In the genomic region with DNA sequence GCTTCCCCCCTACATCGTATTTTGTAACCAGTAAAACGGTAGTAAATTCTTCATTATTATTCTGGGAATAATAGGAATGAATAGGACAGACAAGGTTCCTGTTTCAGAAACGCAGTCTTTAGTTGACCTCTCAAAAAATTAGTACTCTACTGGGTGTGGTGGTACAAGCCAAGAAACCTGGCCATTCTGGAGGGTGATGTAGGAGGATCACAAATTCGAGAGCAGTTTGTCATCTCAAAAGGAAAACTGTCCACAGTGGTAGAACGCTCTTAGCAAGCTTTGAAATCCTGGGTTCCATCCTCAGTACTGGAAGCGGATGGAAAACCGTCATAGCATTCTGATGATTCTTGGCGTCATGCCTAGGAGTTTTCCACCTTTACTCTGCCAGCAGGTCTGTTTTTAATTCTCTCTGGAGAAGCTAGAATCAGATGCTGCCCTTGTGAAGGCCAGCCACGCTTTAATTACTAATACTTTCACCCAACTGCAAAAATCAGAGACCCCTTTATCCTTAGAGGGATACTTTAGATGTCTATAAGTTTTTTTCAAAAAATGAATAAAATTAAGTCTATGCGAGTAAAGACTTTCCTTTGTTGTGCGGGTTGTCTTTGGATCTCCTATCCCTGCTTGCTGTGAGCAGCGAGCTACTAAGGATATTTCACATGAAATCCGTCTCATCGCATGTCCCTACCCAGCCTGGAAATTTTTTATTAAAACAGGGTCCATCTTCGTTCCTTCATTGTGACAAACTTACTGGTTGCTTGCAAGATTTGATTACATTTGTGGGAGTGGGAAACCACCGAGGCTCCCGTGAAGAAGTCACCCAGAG, we compare ENCODE assay signal across 7 mouse cellular contexts. TPM values are rescaled to one million over a fixed set of nuclear protein-coding genes. Genes with fewer than 3 reads are reported as not detected.
A peak's percentile ranks its signal among the peaks of the same experiment; 100 is the strongest.
DNase-seq lines count a peak whose midpoint lies in the region; ATAC-seq and TF ChIP-seq lines count a peak whose summit lies in the region.

No protein-coding gene starts in this region.

- DNase-seq in 3T3-L1 (ENCODE audit: low read depth, low spot score): peak; percentile 95
- no peak for DNase-seq in embryonic facial prominence, embryonic 10.5 days (ENCODE audit: low spot score)
- peak; percentile 49 to 72 for DNase-seq in heart, adult 18-20 months
- DNase-seq in kidney, adult 2 months: peak; percentile 78
- DNase-seq in limb, embryonic 14.5 days (ENCODE audit: low spot score): peak; percentile 90
- peak; percentile 38 to 56 for DNase-seq in right cerebral cortex, postnatal 10 days (ENCODE audit: low spot score in 2 of 2)

- peaks cover 5% of the 10 kb centered on the region; the same call in 1 of the 2 replicates for H3K36me3 ChIP-seq in E14TG2a.4 (ENCODE audit: insufficient read depth, low read length)
- peaks cover 17% of the 10 kb centered on the region for H3K36me3 ChIP-seq in embryonic facial prominence, embryonic 10.5 days (replicated peaks)
- peaks cover 2% of the 10 kb centered on the region; the same call in 1 of the 2 replicates for H3K36me3 ChIP-seq in kidney, adult 2 months (ENCODE audit: control insufficient read depth, insufficient read depth, low read length)
- peaks cover 9% of the 10 kb centered on the region for H3K36me3 ChIP-seq in limb, embryonic 14.5 days (ENCODE audit: control insufficient read depth, insufficient read depth, low read length)

- no peak for TF ChIP-seq POLR2A in kidney, adult 2 months (IDR thresholded peaks at IDR 0.05; ENCODE audit: low read depth, low read length)
- no peak for TF ChIP-seq POLR2A in limb, embryonic 14.5 days (IDR thresholded peaks at IDR 0.05; ENCODE audit: borderline replicate concordance, extremely low read depth, insufficient read depth, insufficient read length)

- no peaks in the 10 kb centered on the region for H3K9me3 ChIP-seq in E14TG2a.4 (ENCODE audit: low read length)
- H3K9me3 ChIP-seq in embryonic facial prominence, embryonic 10.5 days: no peaks in the 10 kb centered on the region
- no peaks in the 10 kb centered on the region for H3K9me3 ChIP-seq in limb, embryonic 14.5 days (ENCODE audit: control insufficient read depth, low read length)

- 32% methylated on average over 17 of the region's 17 CpGs for WGBS in embryonic facial prominence, embryonic 10.5 days
- WGBS in kidney, adult 2 months: 10% methylated on average over 17 of the region's 17 CpGs
- 17% methylated on average over 17 of the region's 17 CpGs for WGBS in limb, embryonic 14.5 days

- no peaks in the 10 kb centered on the region for H3K27me3 ChIP-seq in E14TG2a.4 (ENCODE audit: insufficient read depth, low read length)
- H3K27me3 ChIP-seq in embryonic facial prominence, embryonic 10.5 days (replicated peaks; ENCODE audit: low read depth, poor library complexity, severe bottlenecking): no peaks in the 10 kb centered on the region
- H3K27me3 ChIP-seq in kidney, adult 2 months (replicated peaks; ENCODE audit: control insufficient read depth, insufficient read depth, low read length): no peaks in the 10 kb centered on the region
- H3K27me3 ChIP-seq in limb, embryonic 14.5 days (ENCODE audit: control insufficient read depth, insufficient read depth, low read length): no peaks in the 10 kb centered on the region

- H3K27ac ChIP-seq in embryonic facial prominence, embryonic 10.5 days (replicated peaks): peak overlapping the region; percentile 96
- H3K27ac ChIP-seq in kidney, adult 2 months (ENCODE audit: insufficient read depth, low read depth, low read length): peak overlapping the region; percentile 88
- H3K27ac ChIP-seq in limb, embryonic 14.5 days (replicated peaks; ENCODE audit: low read depth, low read length): peak overlapping the region; percentile 96

- peaks cover 31% of the 10 kb centered on the region for H3K4me1 ChIP-seq in E14TG2a.4 (replicated peaks; ENCODE audit: low read depth, low read length)
- H3K4me1 ChIP-seq in embryonic facial prominence, embryonic 10.5 days: peaks cover 17% of the 10 kb centered on the region
- peaks cover 7% of the 10 kb centered on the region; the same call in 1 of the 2 replicates for H3K4me1 ChIP-seq in kidney, adult 2 months (ENCODE audit: control insufficient read depth, insufficient read depth, low read length)
- H3K4me1 ChIP-seq in limb, embryonic 14.5 days (ENCODE audit: control insufficient read depth, insufficient read depth, low read length): peaks cover 14% of the 10 kb centered on the region

- no peak for TF ChIP-seq CTCF in E14TG2a.4 (conservative IDR thresholded peaks at IDR 0.05; ENCODE audit: low read length)
- TF ChIP-seq CTCF in kidney, adult 2 months (conservative IDR thresholded peaks at IDR 0.05; ENCODE audit: insufficient read depth, insufficient read length, low read depth, low read length): no peak

- H3K4me3 ChIP-seq in E14TG2a.4 (replicated peaks; ENCODE audit: low read length): peak overlapping the region; percentile 95
- peak overlapping the region; percentile 94 for H3K4me3 ChIP-seq in embryonic facial prominence, embryonic 10.5 days
- H3K4me3 ChIP-seq in kidney, adult 2 months (ENCODE audit: insufficient read depth, low read depth, low read length): peak overlapping the region; percentile 32
- H3K4me3 ChIP-seq in limb, embryonic 14.5 days (replicated peaks; ENCODE audit: low read length): peak overlapping the region; percentile 94

- peak overlapping the region; percentile 95 for H3K9ac ChIP-seq in limb, embryonic 14.5 days (ENCODE audit: low read depth, low read length, severe bottlenecking)

- peak overlapping the region; percentile 49 for H3K4me2 ChIP-seq in limb, embryonic 14.5 days (replicated peaks; ENCODE audit: low read depth, low read length, severe bottlenecking)

- no peak; the same call in 1 of the 2 replicates for ATAC-seq in limb, embryonic 14.5 days (ENCODE audit: low FRiP score, low read depth)

RNA-seq across cellular contexts. Expression of a gene that starts 0.6 kb away (rescaled TPM):
- 501 and 504 TPM in 2 replicates for polyA plus RNA-seq in embryonic facial prominence, embryonic 10.5 days (2016; fragmentation: Nextera tagmentation; extraction: Ambion mirVana)
- 10 to 100 TPM; 74.7 to 77.3 TPM for total RNA-seq in heart, adult 18-20 months (2021)
- 96.1 and 120 TPM in 2 replicates for polyA plus RNA-seq in kidney, adult 2 months (2012; rRNA removed)
- 302 and 353 TPM in 2 replicates for polyA plus RNA-seq in limb, embryonic 14.5 days (2012; rRNA removed)
- polyA plus RNA-seq in limb, embryonic 14.5 days (2014; fragmentation: Nextera tagmentation; extraction: Ambion mirVana): 670 and 708 TPM in 2 replicates

RNA-seq across cellular contexts. Expression of a gene that starts 32.4 kb away (rescaled TPM):
- polyA plus RNA-seq in embryonic facial prominence, embryonic 10.5 days (2016; fragmentation: Nextera tagmentation; extraction: Ambion mirVana): 11.6 and 12.5 TPM in 2 replicates
- 1 to 10 TPM; 5.3 to 5.5 TPM for total RNA-seq in heart, adult 18-20 months (2021)
- 3.9 and 4.8 TPM in 2 replicates for polyA plus RNA-seq in kidney, adult 2 months (2012; rRNA removed)
- 5.6 and 6.2 TPM in 2 replicates for polyA plus RNA-seq in limb, embryonic 14.5 days (2012; rRNA removed)
- polyA plus RNA-seq in limb, embryonic 14.5 days (2014; fragmentation: Nextera tagmentation; extraction: Ambion mirVana): 10.0 and 10.2 TPM in 2 replicates

RNA-seq across cellular contexts. Expression of a gene that starts 55.8 kb away (rescaled TPM):
- not detected in 2 replicates for polyA plus RNA-seq in embryonic facial prominence, embryonic 10.5 days (2016; fragmentation: Nextera tagmentation; extraction: Ambion mirVana)
- under 1 TPM; 0.15 to 0.31 TPM for total RNA-seq in heart, adult 18-20 months (2021)
- 0.10 and 0.19 TPM in 2 replicates for polyA plus RNA-seq in kidney, adult 2 months (2012; rRNA removed)
- 0.12 and 0.14 TPM in 2 replicates for polyA plus RNA-seq in limb, embryonic 14.5 days (2012; rRNA removed)
- 0.08 and 0.15 TPM in 2 replicates for polyA plus RNA-seq in limb, embryonic 14.5 days (2014; fragmentation: Nextera tagmentation; extraction: Ambion mirVana)

Comparison
In these comparisons a context has a peak if more than half of its experiments do, and no peak if none do; other contexts are left out.
1. H3K4me3 ChIP-seq: peak in every context shown above with its lines; median percentile 95 in E14TG2a.4; 94 in embryonic facial prominence, embryonic 10.5 days; 94 in limb, embryonic 14.5 days; 32 in kidney, adult 2 months.